Mouse (Mus musculus) testis, postnatal 10 days (tissue): Measurements from ENCODE around the gene Kmt5b.

Experiments
- DNase-seq: peaks from one replicate; pipeline ENCODE4 v3.0.0; 2021; ENCODE audit warnings: low spot score

Gene Kmt5b

DNA sequence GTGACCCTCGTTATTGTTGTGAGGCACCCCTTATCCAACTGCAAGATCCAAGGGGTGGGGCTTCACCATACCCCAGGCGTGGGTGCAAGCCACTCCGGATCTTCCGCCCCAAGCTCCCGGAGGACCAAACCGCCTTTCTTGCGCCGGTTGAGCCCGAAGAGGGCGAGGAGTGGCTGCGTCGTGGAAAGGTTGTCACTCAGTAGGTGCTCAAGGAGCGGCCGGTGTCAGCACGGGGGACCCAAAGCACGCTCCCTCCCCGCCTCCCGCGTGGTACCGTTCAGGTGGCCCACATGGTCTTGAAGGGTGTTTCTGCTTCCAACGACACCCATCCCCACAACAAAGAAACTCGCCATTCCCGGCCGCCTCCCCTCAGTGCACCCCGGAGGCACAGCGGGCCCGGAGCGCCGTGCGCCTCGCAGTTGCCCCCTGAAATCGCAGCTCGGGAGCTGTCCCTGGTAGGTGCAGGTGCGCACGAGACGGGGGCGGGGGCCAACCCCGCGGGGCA is at the start of gene Kmt5b:
Kmt5b (plus strand) TSS at position 146 of the 505 bp plus-strand sequence.
- no peak for DNase-seq

DNA sequence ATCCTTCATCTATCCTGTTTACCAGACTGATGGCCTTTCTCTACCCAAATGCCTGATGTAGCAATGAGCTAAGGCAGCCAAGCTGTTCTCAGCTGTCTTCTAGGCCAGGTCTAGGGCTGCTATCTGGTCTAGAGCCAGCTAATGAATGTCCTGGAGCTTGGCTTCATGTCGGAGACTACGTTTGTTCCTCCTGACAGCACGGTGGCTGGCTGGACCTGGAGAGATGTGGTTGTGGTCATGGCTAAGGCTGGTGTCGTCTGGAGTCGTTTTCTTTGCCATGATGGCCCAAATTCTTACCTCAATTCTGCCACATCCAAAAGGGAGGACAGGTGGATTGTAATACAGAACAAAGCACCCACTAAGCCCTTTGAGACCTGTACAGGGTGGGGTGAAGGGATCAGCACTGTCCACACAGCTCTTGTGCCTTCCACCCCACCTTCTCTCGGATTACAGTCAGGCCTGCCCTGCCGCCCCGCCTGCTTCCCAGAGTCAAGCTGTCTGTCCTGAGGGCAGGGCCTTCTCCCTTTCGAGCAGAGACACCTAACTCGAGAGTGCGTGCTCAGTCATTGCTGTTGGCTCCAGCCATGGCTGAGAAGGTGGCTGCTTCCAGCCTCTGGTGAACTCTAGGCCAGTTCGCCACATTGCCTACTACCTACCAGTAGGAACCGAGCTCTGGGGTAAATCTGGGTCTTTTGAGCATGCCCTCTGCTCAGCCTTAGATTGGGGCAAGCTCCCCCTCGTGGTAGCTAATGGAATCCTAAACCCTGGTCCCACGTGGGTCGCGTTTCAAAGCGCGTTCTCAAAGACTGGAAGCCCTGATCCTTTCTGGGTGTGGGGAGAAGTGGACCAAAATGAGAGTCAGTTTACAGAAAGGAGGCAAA is 48.5 kb upstream of the Kmt5b start:
- DNase-seq, result peak; percentile 82

GRCm38 (mm10) chr19:3719362-3719891 is 47.8 kb upstream of the Kmt5b start:
- DNase-seq, result peak; percentile 81

DNA sequence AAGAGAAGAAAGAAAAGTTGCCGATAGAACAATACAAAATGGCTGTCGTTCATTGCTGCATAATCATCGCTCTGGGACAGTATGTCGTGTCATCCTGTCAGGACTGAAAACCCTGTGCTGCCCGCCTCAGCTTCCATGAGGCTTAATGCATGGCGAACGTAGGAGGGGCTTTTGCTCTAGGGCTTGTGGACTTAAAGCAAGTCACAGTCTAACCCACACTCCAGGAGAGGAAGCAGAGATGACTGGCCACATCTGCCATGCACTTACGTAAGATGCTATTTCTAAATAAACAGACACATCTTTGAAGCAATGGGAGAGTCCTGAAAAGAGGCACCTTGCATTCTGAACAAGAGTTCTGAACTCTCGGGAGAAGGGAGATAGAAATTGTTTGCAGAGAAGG is 44.1 kb upstream of the Kmt5b start:
- DNase-seq, result no peak

GRCm38 (mm10) chr19:3723904-3724303 is 43.3 kb upstream of the Kmt5b start:
- DNase-seq, result peak; percentile 60

- DNase-seq, result peak; percentile 82
Measured at GRCm38 (mm10) chr19:3724779-3725178, 42.4 kb upstream of the Kmt5b start.

DNA sequence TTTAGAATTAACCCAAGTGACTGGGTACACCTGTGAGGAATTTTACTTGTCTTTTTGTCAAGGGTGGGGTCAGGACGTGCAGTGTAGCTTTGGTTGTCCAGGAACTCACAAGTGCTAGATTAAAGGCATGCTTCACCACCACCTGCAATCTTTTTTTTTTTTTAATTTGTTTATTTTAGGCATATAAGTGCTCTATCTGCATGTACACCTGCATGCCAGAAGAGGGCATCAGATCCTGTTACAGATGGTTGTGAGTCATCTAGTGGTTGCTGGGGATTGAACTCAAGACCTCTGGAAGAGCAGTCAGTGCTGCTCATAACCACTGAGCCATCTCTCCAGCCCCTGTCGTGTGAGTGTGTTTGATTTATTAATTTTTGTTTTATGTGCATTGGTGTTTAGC is 38.3 kb upstream of the Kmt5b start:
- DNase-seq, result no peak

DNA sequence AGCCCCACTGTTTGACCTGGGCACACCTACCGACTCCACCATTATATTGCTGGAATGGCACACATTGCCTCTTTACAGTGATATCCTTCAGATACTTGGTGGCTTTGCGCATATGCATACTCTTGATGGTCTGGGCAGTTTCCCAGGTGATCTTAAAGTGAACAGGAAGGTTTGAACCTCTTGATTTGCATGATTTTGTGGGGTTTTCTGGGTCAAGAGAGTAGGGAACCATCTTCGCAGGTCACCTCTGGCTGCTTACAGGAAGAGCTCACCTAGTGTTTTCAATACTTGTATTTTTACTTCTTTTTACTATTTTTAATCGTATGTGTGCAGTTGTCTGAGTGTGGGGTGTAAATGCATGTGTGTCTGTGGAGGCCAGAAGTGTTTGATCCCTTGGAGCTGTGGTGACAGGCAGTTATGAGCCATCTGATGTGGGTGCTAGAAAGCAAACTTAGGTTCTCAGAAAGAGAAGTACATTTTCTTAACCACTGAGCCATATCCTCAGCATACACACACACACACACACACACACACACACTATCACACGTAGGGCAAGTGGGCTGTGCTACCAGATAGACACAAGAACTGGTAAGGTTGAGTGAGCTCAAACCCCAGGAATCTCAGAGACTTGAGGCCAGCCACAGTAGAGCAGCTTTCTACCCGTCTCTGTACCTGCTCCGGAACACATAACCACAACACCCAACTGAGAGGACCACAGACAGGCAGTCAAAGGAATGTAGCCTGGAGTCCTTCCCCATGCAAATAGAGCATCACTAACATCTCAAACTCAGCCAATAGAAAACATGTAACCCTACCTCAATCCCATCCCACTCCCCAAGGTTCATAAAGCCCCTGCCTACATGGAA is 36.2 kb upstream of the Kmt5b start:
- DNase-seq, result no peak

- no peak for DNase-seq
Measured at GRCm38 (mm10) chr19:3736001-3736400, 31.2 kb upstream of the Kmt5b start.

DNA sequence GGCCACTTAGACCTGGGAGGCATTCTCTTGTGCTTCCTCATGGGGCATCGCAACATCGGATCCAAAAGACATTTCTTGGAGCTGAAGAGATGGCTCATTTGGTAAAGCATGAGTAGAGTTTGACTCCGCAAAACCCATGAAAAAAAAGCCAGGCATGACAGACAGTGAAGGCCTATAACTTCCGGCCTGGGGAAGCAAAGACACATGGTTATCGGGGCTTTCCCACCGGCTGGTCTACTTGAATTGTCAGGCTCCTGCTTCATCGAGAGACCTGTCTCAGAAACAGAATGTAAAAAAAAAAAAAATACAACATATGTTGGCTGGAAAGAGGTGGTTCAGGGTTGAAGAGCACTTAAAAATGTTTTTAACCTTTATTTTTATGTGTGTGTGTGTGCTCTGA is 27.6 kb upstream of the Kmt5b start:
- DNase-seq, result no peak

DNA sequence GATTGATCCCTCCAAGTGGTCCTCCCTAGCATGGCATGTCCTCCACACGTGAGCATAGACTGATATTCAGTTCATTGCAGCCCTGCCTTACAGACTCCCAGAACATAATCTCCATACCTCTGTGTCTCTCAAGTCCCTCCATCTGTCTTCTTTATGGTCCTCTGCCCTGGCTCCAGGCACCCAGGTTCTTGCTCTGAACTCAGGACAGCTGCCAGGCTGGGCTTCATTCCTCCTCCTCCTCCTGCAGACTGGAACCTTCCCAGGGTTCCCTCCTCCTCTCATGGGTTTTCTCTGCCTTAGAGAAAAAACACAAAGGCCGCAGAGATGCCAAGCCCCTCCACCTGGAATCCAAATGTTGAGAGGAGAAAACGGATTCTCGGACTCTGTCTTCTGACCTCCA is 24.5 kb upstream of the Kmt5b start:
- no peak for DNase-seq

GRCm38 (mm10) chr19:3743362-3743761 is 23.9 kb upstream of the Kmt5b start:
- DNase-seq, result no peak

DNA sequence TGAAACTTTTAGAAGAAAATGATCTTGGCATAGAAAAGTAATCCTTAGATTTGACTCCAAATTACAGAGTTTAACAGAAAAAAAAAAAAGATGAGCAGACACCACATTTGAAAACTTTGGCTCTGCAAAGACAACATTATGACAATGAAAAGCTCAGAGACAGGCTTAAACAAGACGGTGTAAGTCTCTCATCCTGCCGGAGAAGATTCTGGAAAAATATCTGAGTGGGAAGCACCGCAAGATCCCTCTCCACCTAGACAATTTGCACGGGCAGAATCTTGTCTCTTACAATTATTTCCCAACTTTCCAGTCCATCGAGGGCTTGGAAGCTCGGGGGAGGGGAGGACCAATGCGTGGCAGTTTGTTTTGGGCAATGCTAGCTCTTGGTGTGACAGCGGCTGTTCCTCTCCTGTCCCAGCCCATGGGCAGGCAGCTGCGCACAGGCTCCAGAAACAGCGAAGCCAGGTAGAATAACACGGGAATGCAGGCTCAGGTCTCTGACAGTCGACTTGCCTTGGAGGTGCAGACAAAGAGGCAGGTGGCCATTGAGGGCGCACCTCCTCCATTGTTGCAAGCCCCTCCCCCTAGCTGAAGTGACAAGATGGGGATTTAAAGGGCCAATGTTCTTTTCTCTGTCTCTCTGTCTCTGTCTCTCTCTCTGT is 23.2 kb upstream of the Kmt5b start:
- peak; percentile 67 for DNase-seq

- DNase-seq, result no peak
Measured at GRCm38 (mm10) chr19:3752621-3753239, 14.5 kb upstream of the Kmt5b start.

- no peak for DNase-seq
Measured at GRCm38 (mm10) chr19:3753240-3753633, 14.0 kb upstream of the Kmt5b start.

DNA sequence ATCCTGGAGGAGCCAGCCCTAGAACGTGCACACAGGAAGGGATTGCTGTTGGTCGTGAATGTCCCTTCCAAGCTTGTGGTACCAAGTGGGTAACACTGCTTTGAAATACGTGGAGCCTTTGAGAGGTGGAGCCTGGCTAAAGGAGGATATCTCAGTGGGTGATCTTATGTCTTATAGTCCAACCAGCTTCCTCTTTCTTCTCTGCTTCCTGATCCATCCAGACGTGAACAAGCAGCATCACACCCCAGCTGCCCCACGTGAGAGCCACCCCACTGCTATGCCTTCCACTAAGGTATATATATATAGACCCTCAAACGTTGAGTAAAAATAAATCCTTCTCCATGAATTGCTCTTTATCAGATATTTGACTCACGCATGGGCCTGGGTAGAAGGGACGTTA is 13.5 kb upstream of the Kmt5b start:
- no peak for DNase-seq

DNA sequence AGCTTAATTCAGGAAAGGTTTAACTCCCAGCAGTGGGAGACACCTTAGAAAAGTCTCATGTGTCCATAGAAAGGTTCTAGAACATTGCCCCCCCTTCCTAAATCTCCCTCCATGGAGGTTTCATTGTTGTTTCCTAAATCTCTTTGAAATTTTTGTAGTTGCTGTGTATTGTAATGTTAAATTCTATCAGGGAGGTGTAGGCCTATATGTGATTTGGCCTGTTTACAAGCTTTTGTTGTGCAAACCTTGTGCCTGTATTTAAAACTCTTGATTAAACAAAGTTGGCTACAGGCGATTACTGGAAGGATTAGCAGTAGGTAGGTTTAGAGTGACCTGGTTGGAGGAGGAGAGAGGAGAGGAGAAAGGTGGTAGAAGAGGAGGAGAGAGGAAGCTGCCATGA is 9.4 kb upstream of the Kmt5b start:
- no peak for DNase-seq

DNA sequence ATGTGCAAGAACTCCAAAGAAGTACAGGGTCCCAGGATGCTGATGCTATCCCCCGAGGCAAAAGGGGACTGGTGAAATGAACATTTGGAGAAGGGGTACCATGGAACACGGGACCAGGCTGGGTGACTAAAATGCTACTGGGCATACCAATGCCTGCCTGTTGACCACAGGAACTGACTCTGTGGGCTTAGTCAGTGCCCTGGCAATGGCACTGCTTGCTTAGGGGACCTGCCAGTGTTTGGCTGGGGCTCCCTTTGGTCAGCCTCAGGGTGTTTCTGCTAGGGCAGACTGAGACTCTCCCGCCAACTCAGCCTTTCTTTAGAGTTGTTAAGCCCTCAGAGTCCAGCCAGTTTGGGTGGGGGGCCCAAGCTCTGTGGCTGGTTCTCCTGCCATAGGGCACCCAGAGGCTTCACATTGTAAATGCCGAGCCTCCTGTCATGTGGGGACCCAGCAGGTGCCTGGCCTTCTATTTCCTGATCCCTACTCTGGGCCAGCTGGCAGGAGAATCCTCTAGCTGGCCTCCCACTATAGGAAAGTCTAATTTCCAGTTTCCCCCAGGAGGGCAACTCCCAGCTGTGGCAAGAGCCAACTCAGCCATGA is 1.9 kb upstream of the Kmt5b start:
- DNase-seq, result no peak

DNA sequence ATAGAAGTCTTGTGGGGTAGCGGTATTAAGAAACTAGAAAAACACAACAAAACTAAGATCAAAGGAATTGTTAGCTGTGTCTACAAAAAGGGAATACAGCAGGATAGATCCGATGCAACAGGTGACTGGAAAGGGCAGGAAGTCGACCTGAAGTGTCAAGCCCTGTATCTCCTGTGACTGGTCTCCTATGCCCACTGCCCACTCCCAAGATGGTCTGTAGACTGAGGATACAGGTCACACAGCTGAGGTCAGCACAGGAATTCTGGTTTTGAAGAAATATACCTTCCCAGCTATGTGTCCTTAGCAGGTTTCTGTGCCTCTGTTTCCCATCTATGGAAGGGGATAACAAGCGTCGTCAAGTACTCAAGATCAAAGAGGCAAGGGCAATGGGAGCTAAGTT is 843 bp upstream of the Kmt5b start:
- no peak for DNase-seq

DNA sequence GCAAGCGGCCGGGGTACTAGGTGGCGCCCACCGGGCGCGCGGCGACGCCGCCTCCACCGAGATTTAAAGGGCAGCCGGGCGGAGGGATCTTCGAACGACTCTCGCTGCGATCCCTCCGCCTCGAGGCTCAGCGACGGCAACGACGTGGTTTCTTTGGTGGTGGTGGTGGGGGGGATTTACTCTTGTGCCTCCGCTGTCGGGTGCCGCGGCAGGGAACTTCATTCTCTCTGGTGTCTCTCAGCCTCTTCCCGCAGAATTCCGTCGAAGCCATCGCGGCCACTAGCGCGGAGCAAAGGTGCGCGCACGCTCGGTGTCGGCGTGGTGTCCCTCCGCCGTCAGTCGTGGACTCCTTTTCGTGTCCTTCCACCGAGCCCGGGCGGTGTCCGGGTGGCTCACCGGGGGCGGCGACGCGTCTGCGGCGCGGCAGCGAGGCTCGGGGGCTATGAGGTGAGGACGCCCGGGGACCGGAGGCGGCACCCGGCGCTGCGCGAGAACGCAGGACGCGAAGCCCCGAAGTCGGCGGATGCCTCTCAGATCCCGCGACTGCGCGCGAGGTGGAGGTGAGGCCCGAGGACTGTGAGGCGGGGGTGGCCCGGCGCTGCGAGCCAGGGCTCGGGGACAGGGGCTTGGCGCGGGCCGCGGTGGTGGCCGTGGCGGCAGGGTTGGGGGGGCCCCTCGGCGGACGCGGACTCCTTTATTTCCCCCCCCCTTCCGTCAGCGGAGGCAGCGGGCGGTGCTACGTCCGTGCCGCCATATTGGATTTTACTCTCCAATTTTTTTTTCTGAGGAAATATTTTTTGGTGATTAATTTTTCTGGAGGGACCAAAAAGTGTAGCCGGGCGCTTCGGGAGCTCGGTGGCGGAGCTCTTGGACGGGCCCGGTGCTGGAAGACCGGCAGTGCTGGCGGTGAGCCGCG is 818 bp downstream of the Kmt5b start:
- peak; percentile 95 for DNase-seq
